Mouse (Mus musculus): Measurements from ENCODE around the gene Cpz. TPM values are rescaled to one million over a fixed set of nuclear protein-coding genes. Genes with fewer than 3 reads are reported as not detected.

The Cpz gene
- polyA plus RNA-seq, 1 experiment from 2014 or later = 11.7 TPM

GRCm38 (mm10) chr5:35557946-35558621 is 32.6 kb upstream of the Cpz start:
- ATAC-seq (replicated peaks; ENCODE audit: low FRiP score, low TSS enrichment, low read depth) = no peak
- H3K9ac ChIP-seq (ENCODE audit: low read length) = no peak overlapping the region
- WGBS = 75% methylated on average over 13 of the region's 13 CpGs
- peaks cover 61% of the 10 kb centered on the region for H3K36me3 ChIP-seq (ENCODE audit: control insufficient read depth, insufficient read depth, low read length)
- H3K4me3 ChIP-seq (ENCODE audit: low read depth, low read length) = no peak overlapping the region
- no peaks in the 10 kb centered on the region for H3K4me1 ChIP-seq (replicated peaks; ENCODE audit: control insufficient read depth, insufficient read depth, low read length)
- DNase-seq (ENCODE audit: low spot score) = no peak
- H3K4me2 ChIP-seq (ENCODE audit: low read length) = no peak overlapping the region
- no peaks in the 10 kb centered on the region for H3K27me3 ChIP-seq (replicated peaks; ENCODE audit: control insufficient read depth, insufficient read depth, low read length)
- H3K27ac ChIP-seq (ENCODE audit: low read depth) = no peak overlapping the region
- H3K9me3 ChIP-seq (ENCODE audit: control insufficient read depth, low read length) = no peaks in the 10 kb centered on the region

- H3K9me3 ChIP-seq (ENCODE audit: control insufficient read depth, low read length) = no peaks in the 10 kb centered on the region
- H3K4me3 ChIP-seq (ENCODE audit: low read depth, low read length) = no peak overlapping the region
- H3K36me3 ChIP-seq (ENCODE audit: control insufficient read depth, insufficient read depth, low read length) = peaks cover 44% of the 10 kb centered on the region
- no peaks in the 10 kb centered on the region; the same call in 1 of the 2 replicates for H3K4me1 ChIP-seq (replicated peaks; ENCODE audit: control insufficient read depth, insufficient read depth, low read length)
- ATAC-seq (replicated peaks; ENCODE audit: low FRiP score, low TSS enrichment, low read depth) (no peak), DNase-seq (ENCODE audit: low spot score) (no peak)
- H3K27me3 ChIP-seq (replicated peaks; ENCODE audit: control insufficient read depth, insufficient read depth, low read length) = no peaks in the 10 kb centered on the region
- H3K9ac ChIP-seq (ENCODE audit: low read length) = no peak overlapping the region
- H3K27ac ChIP-seq (ENCODE audit: low read depth) = no peak overlapping the region
- 87% methylated on average over 7 of the region's 7 CpGs for WGBS
- H3K4me2 ChIP-seq (ENCODE audit: low read length) = no peak overlapping the region
Measured at GRCm38 (mm10) chr5:35556393-35556792, 30.9 kb upstream of the Cpz start.

GRCm38 (mm10) chr5:35552838-35553539 is 27.5 kb upstream of the Cpz start:
- WGBS = 79% methylated on average over 4 of the region's 4 CpGs

GRCm38 (mm10) chr5:35551855-35552837 is 26.6 kb upstream of the Cpz start:
- Histone ChIP-seq H3K4me3 (ENCODE audit: low read depth, low read length) (no peak overlapping the region), H3K27ac (ENCODE audit: low read depth) (no peak overlapping the region), H3K4me1 (replicated peaks; ENCODE audit: control insufficient read depth, insufficient read depth, low read length) (no peaks in the 10 kb centered on the region; the same call in 1 of the 2 replicates), H3K27me3 (replicated peaks; ENCODE audit: control insufficient read depth, insufficient read depth, low read length) (no peaks in the 10 kb centered on the region), H3K9me3 (ENCODE audit: control insufficient read depth, low read length) (no peaks in the 10 kb centered on the region), H3K9ac (ENCODE audit: low read length) (no peak overlapping the region), H3K4me2 (ENCODE audit: low read length) (no peak overlapping the region), H3K36me3 (ENCODE audit: control insufficient read depth, insufficient read depth, low read length) (peaks cover 18% of the 10 kb centered on the region)
- DNase-seq (ENCODE audit: low spot score) (no peak), ATAC-seq (replicated peaks; ENCODE audit: low FRiP score, low TSS enrichment, low read depth) (0 out of 2 replicates have a peak, but pooled peaks have one; percentile 43)
- 42% methylated on average over 7 of the region's 7 CpGs for WGBS

More at GRCm38 (mm10) chr5:35552838-35553539, 27.5 kb upstream of the Cpz start:
- Histone ChIP-seq H3K4me3 (ENCODE audit: low read depth, low read length) (no peak overlapping the region), H3K9me3 (ENCODE audit: control insufficient read depth, low read length) (no peaks in the 10 kb centered on the region), H3K4me1 (replicated peaks; ENCODE audit: control insufficient read depth, insufficient read depth, low read length) (no peaks in the 10 kb centered on the region; the same call in 1 of the 2 replicates), H3K4me2 (ENCODE audit: low read length) (no peak overlapping the region), H3K27ac (ENCODE audit: low read depth) (no peak overlapping the region), H3K27me3 (replicated peaks; ENCODE audit: control insufficient read depth, insufficient read depth, low read length) (no peaks in the 10 kb centered on the region), H3K36me3 (ENCODE audit: control insufficient read depth, insufficient read depth, low read length) (peaks cover 26% of the 10 kb centered on the region), H3K9ac (ENCODE audit: low read length) (no peak overlapping the region)
- DNase-seq (ENCODE audit: low spot score) (no peak), ATAC-seq (replicated peaks; ENCODE audit: low FRiP score, low TSS enrichment, low read depth) (no peak)

- H3K9ac ChIP-seq (ENCODE audit: low read length) = no peak overlapping the region
- no peaks in the 10 kb centered on the region for H3K27me3 ChIP-seq (replicated peaks; ENCODE audit: control insufficient read depth, insufficient read depth, low read length)
- H3K9me3 ChIP-seq (ENCODE audit: control insufficient read depth, low read length) = no peaks in the 10 kb centered on the region
- peaks cover 4% of the 10 kb centered on the region; the same call in 1 of the 2 replicates for H3K4me1 ChIP-seq (replicated peaks; ENCODE audit: control insufficient read depth, insufficient read depth, low read length)
- no peak overlapping the region for H3K4me3 ChIP-seq (ENCODE audit: low read depth, low read length)
- H3K36me3 ChIP-seq (ENCODE audit: control insufficient read depth, insufficient read depth, low read length) = no peaks in the 10 kb centered on the region
- ATAC-seq (replicated peaks; ENCODE audit: low FRiP score, low TSS enrichment, low read depth) (no peak), DNase-seq (ENCODE audit: low spot score) (no peak)
- H3K4me2 ChIP-seq (ENCODE audit: low read length) = no peak overlapping the region
- H3K27ac ChIP-seq (ENCODE audit: low read depth) = no peak overlapping the region
Measured at GRCm38 (mm10) chr5:35546127-35546526, 20.6 kb upstream of the Cpz start.

- no peak overlapping the region for H3K4me3 ChIP-seq (ENCODE audit: low read depth, low read length)
- H3K9ac ChIP-seq (ENCODE audit: low read length) = no peak overlapping the region
- peaks cover 18% of the 10 kb centered on the region; the same call in 1 of the 2 replicates for H3K4me1 ChIP-seq (replicated peaks; ENCODE audit: control insufficient read depth, insufficient read depth, low read length)
- no peaks in the 10 kb centered on the region for H3K9me3 ChIP-seq (ENCODE audit: control insufficient read depth, low read length)
- H3K27me3 ChIP-seq (replicated peaks; ENCODE audit: control insufficient read depth, insufficient read depth, low read length) = no peaks in the 10 kb centered on the region
- peak overlapping the region; percentile 71 for H3K27ac ChIP-seq (ENCODE audit: low read depth)
- no peak overlapping the region for H3K4me2 ChIP-seq (ENCODE audit: low read length)
- ATAC-seq (replicated peaks; ENCODE audit: low FRiP score, low TSS enrichment, low read depth) = no peak
- no peak for DNase-seq (ENCODE audit: low spot score)
- 56% methylated on average over 4 of the region's 4 CpGs for WGBS
- H3K36me3 ChIP-seq (ENCODE audit: control insufficient read depth, insufficient read depth, low read length) = no peaks in the 10 kb centered on the region
Measured at GRCm38 (mm10) chr5:35541059-35541790, 15.7 kb upstream of the Cpz start.

- ATAC-seq (replicated peaks; ENCODE audit: low FRiP score, low TSS enrichment, low read depth) = no peak; the same call in 1 of the 2 replicates
- H3K4me2 ChIP-seq (ENCODE audit: low read length) = no peak overlapping the region
- H3K27ac ChIP-seq (ENCODE audit: low read depth) = peak overlapping the region; percentile 71
- no peaks in the 10 kb centered on the region for H3K36me3 ChIP-seq (ENCODE audit: control insufficient read depth, insufficient read depth, low read length)
- DNase-seq (ENCODE audit: low spot score) = no peak
- no peaks in the 10 kb centered on the region for H3K9me3 ChIP-seq (ENCODE audit: control insufficient read depth, low read length)
- no peaks in the 10 kb centered on the region for H3K27me3 ChIP-seq (replicated peaks; ENCODE audit: control insufficient read depth, insufficient read depth, low read length)
- H3K4me3 ChIP-seq (ENCODE audit: low read depth, low read length) = no peak overlapping the region
- WGBS = 31% methylated on average over 5 of the region's 5 CpGs
- no peak overlapping the region for H3K9ac ChIP-seq (ENCODE audit: low read length)
- peaks cover 18% of the 10 kb centered on the region; the same call in 1 of the 2 replicates for H3K4me1 ChIP-seq (replicated peaks; ENCODE audit: control insufficient read depth, insufficient read depth, low read length)
Measured at GRCm38 (mm10) chr5:35540555-35540954, 15.1 kb upstream of the Cpz start.

- Histone ChIP-seq H3K27ac (ENCODE audit: low read depth) (peak overlapping the region; percentile 71; the same call in 1 of the 2 replicates), H3K9me3 (ENCODE audit: control insufficient read depth, low read length) (no peaks in the 10 kb centered on the region), H3K27me3 (replicated peaks; ENCODE audit: control insufficient read depth, insufficient read depth, low read length) (no peaks in the 10 kb centered on the region), H3K4me1 (replicated peaks; ENCODE audit: control insufficient read depth, insufficient read depth, low read length) (peaks cover 18% of the 10 kb centered on the region; the same call in 1 of the 2 replicates), H3K4me2 (ENCODE audit: low read length) (no peak overlapping the region), H3K9ac (ENCODE audit: low read length) (no peak overlapping the region), H3K36me3 (ENCODE audit: control insufficient read depth, insufficient read depth, low read length) (no peaks in the 10 kb centered on the region), H3K4me3 (ENCODE audit: low read depth, low read length) (no peak overlapping the region)
- no peak for ATAC-seq (replicated peaks; ENCODE audit: low FRiP score, low TSS enrichment, low read depth)
- WGBS = 60% methylated on average over 4 of the region's 4 CpGs
- DNase-seq (ENCODE audit: low spot score) = no peak
Measured at GRCm38 (mm10) chr5:35539576-35539975, 14.1 kb upstream of the Cpz start.

Measured in intestine, embryonic 14.5 days (tissue).